12 mouse cellular contexts compared by ENCODE assay signal in the genomic region with DNA sequence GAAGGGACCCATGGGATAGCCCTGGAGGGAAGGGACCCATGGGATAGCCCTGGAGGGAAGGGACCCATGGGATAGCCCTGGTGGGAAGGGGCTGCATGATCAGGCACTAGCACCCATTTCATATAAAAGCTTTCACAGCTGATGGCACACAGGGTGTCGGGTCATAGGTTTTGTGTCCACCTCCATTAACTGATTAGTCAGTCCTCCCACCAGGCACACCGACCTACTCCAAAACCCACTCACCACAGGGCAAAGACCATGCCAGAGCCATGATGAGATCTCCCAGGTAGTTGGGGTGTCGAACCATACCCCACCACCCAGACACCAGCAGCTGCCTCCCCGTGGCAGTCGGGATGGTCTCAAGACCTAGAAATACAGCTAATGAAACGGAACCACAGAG. TPM values are rescaled to one million over a fixed set of nuclear protein-coding genes. Genes with fewer than 3 reads are reported as not detected.
DNase-seq lines count a peak whose midpoint lies in the region; ATAC-seq and TF ChIP-seq lines count a peak whose summit lies in the region.
"Had no signal": no experiment of that assay in that cellular context is flagged by ENCODE, and none has a peak within 500 bp of the region (broad histone marks: within the 10 kb centered on the region; RNA-seq: fewer than 3 reads in every experiment).

No protein-coding gene starts in this region.

- no peak for ATAC-seq in heart, embryonic 15.5 days (replicated peaks; ENCODE audit: insufficient number of reproducible peaks, insufficient read depth, low FRiP score, low read depth)
- ATAC-seq in stomach, embryonic 14.5 days (ENCODE audit: insufficient number of reproducible peaks, insufficient read depth, low FRiP score, low read depth), result no peak
- no peak for ATAC-seq in stomach, postnatal 0 days (ENCODE audit: low FRiP score, low TSS enrichment)
- ATAC-seq in limb, embryonic 12.5 days (ENCODE audit: insufficient number of reproducible peaks, insufficient read depth, low FRiP score, low TSS enrichment, low read depth), result no peak
- no peak for ATAC-seq in neural tube, embryonic 15.5 days (ENCODE audit: low FRiP score)

- peak overlapping the region; percentile 89; the same call in 1 of the 2 replicates for H3K4me2 ChIP-seq in heart, embryonic 15.5 days
- H3K4me2 ChIP-seq in stomach, embryonic 14.5 days (replicated peaks; ENCODE audit: low read depth, low read length), result no peak overlapping the region
- no peak overlapping the region for H3K4me2 ChIP-seq in stomach, postnatal 0 days (replicated peaks; ENCODE audit: low read depth)
- peak overlapping the region; percentile 96 for H3K4me2 ChIP-seq in limb, embryonic 12.5 days
- peak overlapping the region; percentile 98 for H3K4me2 ChIP-seq in neural tube, embryonic 15.5 days

- 0 out of 2 replicates have a peak overlapping the region, but pooled peaks have one; percentile 62 for H3K4me3 ChIP-seq in heart, embryonic 15.5 days
- no peak overlapping the region for H3K4me3 ChIP-seq in stomach, embryonic 14.5 days (ENCODE audit: low read depth, low read length)
- H3K4me3 ChIP-seq in stomach, postnatal 0 days (ENCODE audit: low read depth, low read length), result no peak overlapping the region
- H3K4me3 ChIP-seq in limb, embryonic 12.5 days (replicated peaks), result no peak overlapping the region
- no peak overlapping the region for H3K4me3 ChIP-seq in neural tube, embryonic 15.5 days (replicated peaks)

- 91% methylated on average over 6 of the region's 6 CpGs for WGBS in heart, embryonic 15.5 days
- WGBS in stomach, embryonic 14.5 days, result 92% methylated on average over 6 of the region's 6 CpGs
- WGBS in stomach, postnatal 0 days, result 90% methylated on average over 6 of the region's 6 CpGs
- WGBS in limb, embryonic 12.5 days, result 92% methylated on average over 6 of the region's 6 CpGs
- 96% methylated on average over 6 of the region's 6 CpGs for WGBS in neural tube, embryonic 15.5 days

- no peak overlapping the region for H3K27ac ChIP-seq in heart, embryonic 15.5 days
- H3K27ac ChIP-seq in stomach, embryonic 14.5 days (ENCODE audit: low read length), result no peak overlapping the region
- H3K27ac ChIP-seq in stomach, postnatal 0 days (replicated peaks), result no peak overlapping the region
- no peak overlapping the region for H3K27ac ChIP-seq in limb, embryonic 12.5 days
- H3K27ac ChIP-seq in neural tube, embryonic 15.5 days (replicated peaks), result no peak overlapping the region

- DNase-seq in heart, postnatal 4 days, result no peak
- no peak for DNase-seq in stomach, postnatal 0 days (ENCODE audit: low spot score)
- DNase-seq in natural killer cell, adult 2 months (ENCODE audit: low spot score in 2 of 2), result no peak
- DNase-seq in urinary bladder, postnatal 14 days (ENCODE audit: low spot score), result no peak
- DNase-seq: kidney, postnatal 4 days; right cerebral cortex, postnatal 14 days; thymus, postnatal 14 days had no signal

- no peak for TF ChIP-seq CTCF in stomach, postnatal 0 days (IDR thresholded peaks at IDR 0.05; ENCODE audit: low read depth)

- peaks cover 14% of the 10 kb centered on the region for H3K36me3 ChIP-seq in heart, embryonic 15.5 days
- H3K36me3 ChIP-seq in stomach, embryonic 14.5 days (ENCODE audit: control insufficient read depth, insufficient read depth, low read length), result peaks cover 13% of the 10 kb centered on the region
- H3K36me3 ChIP-seq in stomach, postnatal 0 days (ENCODE audit: control insufficient read depth, insufficient read depth, low read length), result no peaks in the 10 kb centered on the region
- H3K36me3 ChIP-seq in limb, embryonic 12.5 days, result peaks cover 20% of the 10 kb centered on the region
- H3K36me3 ChIP-seq in neural tube, embryonic 15.5 days, result peaks cover 9% of the 10 kb centered on the region

- no peaks in the 10 kb centered on the region for H3K9me3 ChIP-seq in heart, embryonic 15.5 days (replicated peaks)
- H3K9me3 ChIP-seq in stomach, embryonic 14.5 days (ENCODE audit: control insufficient read depth, low read depth, low read length), result no peaks in the 10 kb centered on the region
- no peaks in the 10 kb centered on the region for H3K9me3 ChIP-seq in stomach, postnatal 0 days (ENCODE audit: control insufficient read depth, low read length)
- no peaks in the 10 kb centered on the region for H3K9me3 ChIP-seq in limb, embryonic 12.5 days
- H3K9me3 ChIP-seq in neural tube, embryonic 15.5 days (replicated peaks), result no peaks in the 10 kb centered on the region
- H3K9me3 ChIP-seq: limb, embryonic 15.5 days had no signal

- H3K27me3 ChIP-seq in heart, embryonic 15.5 days, result no peaks in the 10 kb centered on the region
- H3K27me3 ChIP-seq in stomach, embryonic 14.5 days (ENCODE audit: control insufficient read depth, insufficient read depth, low read length), result no peaks in the 10 kb centered on the region
- no peaks in the 10 kb centered on the region for H3K27me3 ChIP-seq in stomach, postnatal 0 days (ENCODE audit: control insufficient read depth, insufficient read depth, low read length)
- H3K27me3 ChIP-seq in limb, embryonic 12.5 days, result no peaks in the 10 kb centered on the region
- H3K27me3 ChIP-seq in neural tube, embryonic 15.5 days (replicated peaks), result no peaks in the 10 kb centered on the region
- H3K27me3 ChIP-seq: limb, embryonic 15.5 days had no signal

- peaks cover 42% of the 10 kb centered on the region for H3K4me1 ChIP-seq in heart, embryonic 15.5 days (replicated peaks)
- H3K4me1 ChIP-seq in stomach, embryonic 14.5 days (ENCODE audit: control insufficient read depth, insufficient read depth, low read length), result peaks cover 24% of the 10 kb centered on the region
- H3K4me1 ChIP-seq in stomach, postnatal 0 days (replicated peaks; ENCODE audit: control insufficient read depth, insufficient read depth), result peaks cover 9% of the 10 kb centered on the region
- H3K4me1 ChIP-seq in limb, embryonic 12.5 days (replicated peaks), result peaks cover 36% of the 10 kb centered on the region
- peaks cover 72% of the 10 kb centered on the region for H3K4me1 ChIP-seq in neural tube, embryonic 15.5 days

- H3K9ac ChIP-seq in heart, embryonic 15.5 days, result peak overlapping the region; percentile 19; the same call in 1 of the 2 replicates
- H3K9ac ChIP-seq in stomach, embryonic 14.5 days (replicated peaks; ENCODE audit: low read depth, low read length), result 0 out of 2 replicates have a peak overlapping the region, but pooled peaks have one; percentile 95
- no peak overlapping the region for H3K9ac ChIP-seq in stomach, postnatal 0 days (ENCODE audit: low read length)
- no peak overlapping the region for H3K9ac ChIP-seq in limb, embryonic 12.5 days (replicated peaks)
- no peak overlapping the region for H3K9ac ChIP-seq in neural tube, embryonic 15.5 days (replicated peaks)

- no peak for TF ChIP-seq EP300 in stomach, postnatal 0 days (optimal IDR thresholded peaks at IDR 0.05)

RNA-seq across cellular contexts. Expression of gene Znhit2, which starts 2.1 kb away (rescaled TPM):
- 19.3 and 25.6 TPM in 2 replicates for polyA plus RNA-seq in heart, embryonic 15.5 days (2015; fragmentation: Nextera tagmentation; extraction: Ambion mirVana)
- total RNA-seq in heart, postnatal 4 days (2021), result 10 to 100 TPM; 16.2 to 16.7 TPM
- polyA plus RNA-seq in stomach, embryonic 14.5 days (2014; fragmentation: Nextera tagmentation; extraction: Ambion mirVana), result 27.6 and 30.8 TPM in 2 replicates
- polyA plus RNA-seq in stomach, postnatal 0 days (2015; fragmentation: Nextera tagmentation; extraction: Ambion mirVana), result 31.8 and 33.2 TPM in 2 replicates
- 33.1 and 39.0 TPM in 2 replicates for polyA plus RNA-seq in limb, embryonic 12.5 days (2016; fragmentation: Nextera tagmentation; extraction: Ambion mirVana)
- polyA plus RNA-seq in neural tube, embryonic 15.5 days (2015; fragmentation: Nextera tagmentation; extraction: Ambion mirVana), result 30.4 and 31.2 TPM in 2 replicates

RNA-seq across cellular contexts. Expression of gene Tm7sf2, which starts 5.1 kb away (rescaled TPM):
- polyA plus RNA-seq in heart, embryonic 15.5 days (2015; fragmentation: Nextera tagmentation; extraction: Ambion mirVana), result 5.4 and 11.3 TPM in 2 replicates
- 1 to 10 TPM; 5.0 to 5.9 TPM for total RNA-seq in heart, postnatal 4 days (2021)
- 24.8 and 24.9 TPM in 2 replicates for polyA plus RNA-seq in stomach, embryonic 14.5 days (2014; fragmentation: Nextera tagmentation; extraction: Ambion mirVana)
- polyA plus RNA-seq in stomach, postnatal 0 days (2015; fragmentation: Nextera tagmentation; extraction: Ambion mirVana), result 17.9 and 19.7 TPM in 2 replicates
- 24.4 and 26.3 TPM in 2 replicates for polyA plus RNA-seq in limb, embryonic 12.5 days (2016; fragmentation: Nextera tagmentation; extraction: Ambion mirVana)
- 51.2 and 61.6 TPM in 2 replicates for polyA plus RNA-seq in neural tube, embryonic 15.5 days (2015; fragmentation: Nextera tagmentation; extraction: Ambion mirVana)

RNA-seq across cellular contexts. Expression of gene Fau, which starts 5.4 kb away (rescaled TPM):
- 434 and 453 TPM in 2 replicates for polyA plus RNA-seq in heart, embryonic 15.5 days (2015; fragmentation: Nextera tagmentation; extraction: Ambion mirVana)
- total RNA-seq in heart, postnatal 4 days (2021), result 100 to 1,000 TPM; 802 to 870 TPM
- polyA plus RNA-seq in stomach, embryonic 14.5 days (2014; fragmentation: Nextera tagmentation; extraction: Ambion mirVana), result 902 and 945 TPM in 2 replicates
- 818 and 857 TPM in 2 replicates for polyA plus RNA-seq in stomach, postnatal 0 days (2015; fragmentation: Nextera tagmentation; extraction: Ambion mirVana)
- 775 and 779 TPM in 2 replicates for polyA plus RNA-seq in limb, embryonic 12.5 days (2016; fragmentation: Nextera tagmentation; extraction: Ambion mirVana)
- 522 and 591 TPM in 2 replicates for polyA plus RNA-seq in neural tube, embryonic 15.5 days (2015; fragmentation: Nextera tagmentation; extraction: Ambion mirVana)

RNA-seq across cellular contexts. Expression of gene Mrpl49, which starts 5.5 kb away (rescaled TPM):
- polyA plus RNA-seq in heart, embryonic 15.5 days (2015; fragmentation: Nextera tagmentation; extraction: Ambion mirVana), result 54.5 and 55.3 TPM in 2 replicates
- 10 to 100 TPM; 37.8 to 41.7 TPM for total RNA-seq in heart, postnatal 4 days (2021)
- 75.5 and 77.4 TPM in 2 replicates for polyA plus RNA-seq in stomach, embryonic 14.5 days (2014; fragmentation: Nextera tagmentation; extraction: Ambion mirVana)
- polyA plus RNA-seq in stomach, postnatal 0 days (2015; fragmentation: Nextera tagmentation; extraction: Ambion mirVana), result 35.0 and 36.6 TPM in 2 replicates
- 76.7 and 79.1 TPM in 2 replicates for polyA plus RNA-seq in limb, embryonic 12.5 days (2016; fragmentation: Nextera tagmentation; extraction: Ambion mirVana)
- polyA plus RNA-seq in neural tube, embryonic 15.5 days (2015; fragmentation: Nextera tagmentation; extraction: Ambion mirVana), result 60.1 and 66.9 TPM in 2 replicates

RNA-seq across cellular contexts. Expression of gene Vps51, which starts 13.9 kb away (rescaled TPM):
- 35.6 and 51.9 TPM in 2 replicates for polyA plus RNA-seq in heart, embryonic 15.5 days (2015; fragmentation: Nextera tagmentation; extraction: Ambion mirVana)
- 10 to 100 TPM; 38.0 to 40.0 TPM for total RNA-seq in heart, postnatal 4 days (2021)
- polyA plus RNA-seq in stomach, embryonic 14.5 days (2014; fragmentation: Nextera tagmentation; extraction: Ambion mirVana), result 60.1 and 66.7 TPM in 2 replicates
- 43.2 and 48.9 TPM in 2 replicates for polyA plus RNA-seq in stomach, postnatal 0 days (2015; fragmentation: Nextera tagmentation; extraction: Ambion mirVana)
- polyA plus RNA-seq in limb, embryonic 12.5 days (2016; fragmentation: Nextera tagmentation; extraction: Ambion mirVana), result 67.7 and 72.7 TPM in 2 replicates
- polyA plus RNA-seq in neural tube, embryonic 15.5 days (2015; fragmentation: Nextera tagmentation; extraction: Ambion mirVana), result 80.8 and 83.8 TPM in 2 replicates

Comparison
In these comparisons a context has a peak if more than half of its experiments do, and no peak if none do; other contexts are left out.
1. H3K9ac ChIP-seq: peak in heart, embryonic 15.5 days (single experiment) and stomach, embryonic 14.5 days (single experiment); none in stomach, postnatal 0 days (single experiment), limb, embryonic 12.5 days (single experiment) and neural tube, embryonic 15.5 days (single experiment).
2. H3K4me2 ChIP-seq: peak in heart, embryonic 15.5 days (single experiment), limb, embryonic 12.5 days (single experiment) and neural tube, embryonic 15.5 days (single experiment); none in stomach, embryonic 14.5 days (single experiment) and stomach, postnatal 0 days (single experiment).